Mouse (Mus musculus) erythroblast, embryonic 14.5 days (primary cell): ENCODE data around the gene Plxdc2.

Source experiments
- GATA1 ChIP-seq: IDR thresholded peaks from 2 replicates; pipeline ENCODE4 v1.6.1; 2012; ENCODE audit warnings: low read length, inconsistent platforms, mixed read lengths
- TAL1 ChIP-seq: IDR thresholded peaks from 3 replicates; pipeline ENCODE4 v1.6.1; 2012; ENCODE audit warnings: low read length, inconsistent platforms, mixed read lengths

GRCm38 (mm10) chr2:16568263-16568662 lies 212.2 kb downstream of the Plxdc2 start:
- TF ChIP-seq GATA1: no peak
- no peak for TF ChIP-seq TAL1
